Mouse (Mus musculus): ENCODE results near the gene Fry.

GRCm38 (mm10) chr5:150362241-150362640 is 243.8 kb downstream of the Fry start:
- TF ChIP-seq POLR2A (IDR thresholded peaks at IDR 0.05; ENCODE audit: extremely low read depth, insufficient read depth, low read length) (no peak), CTCF (IDR thresholded peaks at IDR 0.05; ENCODE audit: extremely low read depth, insufficient read depth, low read length) (no peak)
